Mouse (Mus musculus): ENCODE results near the gene Ttc26.

DNA sequence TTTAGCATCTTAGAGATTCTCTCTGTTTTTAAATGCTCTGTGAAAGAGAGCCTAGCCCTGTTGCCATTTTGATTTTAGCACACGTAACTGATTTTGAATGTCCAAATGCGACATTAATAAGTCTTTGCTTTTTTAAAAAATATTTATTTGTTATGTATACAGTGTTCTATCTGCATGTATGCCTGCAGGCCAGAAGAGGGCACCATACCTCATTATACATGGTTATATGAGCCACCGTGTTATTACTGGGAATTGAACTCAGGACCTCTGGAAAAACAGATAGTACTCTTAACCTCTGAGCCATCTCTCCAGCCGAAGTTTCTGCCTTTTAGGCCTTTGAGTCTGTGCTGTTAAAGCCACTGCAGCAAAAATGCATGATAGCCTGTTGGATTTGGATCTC lies 88.3 kb downstream of the Ttc26 start:
- no peak for TF ChIP-seq CTCF (IDR thresholded peaks at IDR 0.05; ENCODE audit: borderline replicate concordance, insufficient read depth, low read depth, low read length)
- no peak for TF ChIP-seq POLR2A (IDR thresholded peaks at IDR 0.05; ENCODE audit: borderline replicate concordance, insufficient read depth, low read length)

Data from cerebellum, adult 2 months (tissue).